Mouse (Mus musculus) heart, embryonic 14.5 days (tissue): Measurements from ENCODE around the gene Gm5134. TPM values are rescaled to one million over a fixed set of nuclear protein-coding genes. Genes with fewer than 3 reads are reported as not detected.

ENCODE experiments used
- ATAC-seq: fragments of 200-750 bp; cut with Nextera tagmentation; 2 replicates; pipeline ENCODE4 v1.8.0; 2017; ENCODE audit warnings: low read depth, moderate TSS enrichment; ENCODE audit not compliant: insufficient number of reproducible peaks, insufficient read depth, low FRiP score
- H3K27ac ChIP-seq, 2 experiments: fragments of 200-500 bp in 1 of 2; fragments of 300-500 bp in 1 of 2; sonication (generic) in 1 of 2; replicated peaks in 1 of 2; 2 replicates each; pipeline ENCODE4 v1.5.1; 2012 to 2014; ENCODE audit warnings: low read depth in 2 of 2, low read length in 2 of 2, control low read depth in 1 of 2, mild to moderate bottlenecking in 1 of 2, mixed read lengths in 1 of 2; ENCODE audit not compliant: control insufficient read depth in 1 of 2, insufficient read depth in 1 of 2
- H3K27me3 ChIP-seq: fragments of 300-500 bp; sonication (generic); 2 replicates; pipeline ENCODE4 v1.6.1; 2014; ENCODE audit warnings: mild to moderate bottlenecking, low read length, control low read depth; ENCODE audit not compliant: control insufficient read depth, insufficient read depth
- H3K36me3 ChIP-seq: fragments of 300-500 bp; sonication (generic); 2 replicates; pipeline ENCODE4 v1.6.1; 2014; ENCODE audit warnings: mild to moderate bottlenecking, control low read depth, low read length, mixed read lengths; ENCODE audit not compliant: control insufficient read depth, insufficient read depth
- H3K4me1 ChIP-seq, 2 experiments: fragments of 200-500 bp in 1 of 2; fragments of 300-500 bp in 1 of 2; sonication (generic) in 1 of 2; 2 replicates each; pipeline ENCODE4 v1.6.1; 2012 to 2014; ENCODE audit warnings: low read length in 2 of 2, control low read depth in 1 of 2, mixed read lengths in 1 of 2; ENCODE audit not compliant: control insufficient read depth in 2 of 2, insufficient read depth in 2 of 2
- H3K4me2 ChIP-seq: fragments of 300-500 bp; sonication (generic); 2 replicates; pipeline ENCODE4 v1.6.1; 2014; ENCODE audit warnings: mild to moderate bottlenecking, low read length
- H3K4me3 ChIP-seq, 2 experiments: fragments of 200-500 bp in 1 of 2; fragments of 300-500 bp in 1 of 2; sonication (generic) in 1 of 2; 2 replicates each; pipeline ENCODE4 v1.5.1; 2012 to 2014; ENCODE audit warnings: low read length in 2 of 2, mild to moderate bottlenecking in 2 of 2, control low read depth in 1 of 2, low read depth in 1 of 2, moderate library complexity in 1 of 2; ENCODE audit not compliant: control insufficient read depth in 1 of 2, insufficient read depth in 1 of 2
- H3K9ac ChIP-seq: fragments of 300-500 bp; sonication (generic); 2 replicates; pipeline ENCODE4 v1.6.1; 2014; ENCODE audit warnings: mild to moderate bottlenecking, low read length
- H3K9me3 ChIP-seq: fragments of 300-500 bp; sonication (generic); 2 replicates; pipeline ENCODE4 v1.6.1; 2016; ENCODE audit warnings: low read length, control low read depth; ENCODE audit not compliant: control insufficient read depth
- WGBS: fragments of 180-500 bp; shearing (Covaris S2); extraction: QIAGEN DNeasy Blood & Tissue Kit; methylation state at CpG from one replicate; pipeline ENCODE4 v1.1.7; 2014; 5-methylcytosine and 5-hydroxymethylcytosine counted together
- polyA plus RNA-seq: library from polyadenylated mRNA; unstranded; fragments of >200 nt; fragmentation: Nextera tagmentation; extraction: Ambion mirVana; gene quantifications from 2 replicates; pipeline ENCODE4 v1.2.1, GENCODE M21; 2014

The Gm5134 gene
- polyA plus RNA-seq, 1 experiment from 2014 or later = not detected

DNA sequence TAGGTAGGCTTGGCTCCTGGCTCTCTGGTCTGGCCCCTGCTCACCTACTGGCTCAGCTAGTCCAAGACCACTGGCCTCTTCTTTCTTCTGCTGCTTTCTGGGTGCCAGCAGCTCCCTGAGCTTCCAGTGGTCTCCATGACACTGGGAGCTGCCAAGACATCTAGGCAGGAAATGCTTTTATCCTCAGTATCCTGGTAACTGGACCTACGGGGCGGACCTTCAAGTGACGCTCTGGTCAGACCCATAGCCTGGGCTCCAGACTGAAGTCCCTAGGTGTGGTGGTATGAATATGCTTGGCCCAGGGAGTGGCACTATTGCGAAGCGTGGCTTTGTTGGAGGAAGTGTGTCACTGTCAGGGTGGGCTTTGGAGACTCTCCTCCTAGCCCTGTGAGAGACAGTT is 13.8 kb upstream of the Gm5134 start, which contains the start of gene Gm867:
Gm867 (minus strand) TSS at position 153 of the 400 bp plus-strand sequence.
- no peak for ATAC-seq
- H3K27me3 ChIP-seq = no peaks in the 10 kb centered on the region
- H3K36me3 ChIP-seq = peaks cover 12% of the 10 kb centered on the region; the same call in 1 of the 2 replicates
- H3K9me3 ChIP-seq = no peaks in the 10 kb centered on the region
- no peak within 1 kb of the TSS for H3K4me2 ChIP-seq
- no peak within 1 kb of the TSS for H3K9ac ChIP-seq
- peaks cover 4 to 6% of the 10 kb centered on the region in 2 experiments; a peak in 2 of 4 replicates for H3K4me1 ChIP-seq
- 77% methylated on average over 5 of the region's 5 CpGs for WGBS
- no peak within 1 kb of the TSS for H3K27ac ChIP-seq
- no peak within 1 kb of the TSS for H3K4me3 ChIP-seq

DNA sequence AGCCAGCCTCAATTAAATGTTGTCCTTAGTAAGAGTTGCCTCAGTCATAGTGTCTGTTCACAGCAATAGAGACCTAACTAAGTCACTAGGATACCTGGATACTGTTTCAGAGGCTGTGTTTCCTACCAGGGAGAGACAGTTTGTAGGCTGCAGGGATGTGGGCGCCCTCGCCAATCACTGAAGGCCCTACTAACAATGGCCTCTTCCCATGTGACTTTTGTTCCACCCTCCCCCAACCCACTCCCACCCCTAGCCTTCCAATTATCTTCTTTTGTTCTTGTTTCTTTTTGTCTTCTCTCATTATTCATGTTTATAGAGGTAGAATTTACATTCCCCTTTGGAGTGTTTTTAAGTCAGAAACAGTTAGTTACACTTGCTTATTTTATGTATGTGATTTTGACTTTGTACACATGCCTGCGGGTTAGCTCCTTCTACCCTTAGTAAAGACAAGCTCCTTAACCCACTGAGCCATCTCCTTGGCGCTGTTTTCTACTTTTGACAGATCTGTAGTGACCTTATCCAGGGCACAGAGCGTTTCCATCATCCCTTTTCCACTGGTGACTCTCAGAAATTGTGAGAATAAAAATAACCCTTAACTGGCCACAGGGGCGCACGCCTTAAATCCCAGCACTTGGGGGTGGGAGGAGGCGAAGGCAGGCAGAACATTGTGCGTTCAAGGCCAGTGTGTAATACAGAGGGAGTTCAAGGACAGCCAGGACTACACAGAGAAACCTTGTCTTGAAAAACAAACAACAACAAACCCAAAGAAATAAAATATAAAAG is 13.1 kb upstream of the Gm5134 start:
- WGBS = 71% methylated on average over 9 of the region's 9 CpGs
- no peaks in the 10 kb centered on the region for H3K27me3 ChIP-seq
- no peak for ATAC-seq
- no peak overlapping the region for H3K27ac ChIP-seq
- no peaks in the 10 kb centered on the region for H3K9me3 ChIP-seq
- H3K9ac ChIP-seq = no peak overlapping the region
- no peak overlapping the region for H3K4me3 ChIP-seq
- no peak overlapping the region for H3K4me2 ChIP-seq
- H3K36me3 ChIP-seq = peaks cover 12% of the 10 kb centered on the region; the same call in 1 of the 2 replicates
- peaks cover 4 to 5% of the 10 kb centered on the region in 2 experiments; a peak in 2 of 4 replicates for H3K4me1 ChIP-seq

DNA sequence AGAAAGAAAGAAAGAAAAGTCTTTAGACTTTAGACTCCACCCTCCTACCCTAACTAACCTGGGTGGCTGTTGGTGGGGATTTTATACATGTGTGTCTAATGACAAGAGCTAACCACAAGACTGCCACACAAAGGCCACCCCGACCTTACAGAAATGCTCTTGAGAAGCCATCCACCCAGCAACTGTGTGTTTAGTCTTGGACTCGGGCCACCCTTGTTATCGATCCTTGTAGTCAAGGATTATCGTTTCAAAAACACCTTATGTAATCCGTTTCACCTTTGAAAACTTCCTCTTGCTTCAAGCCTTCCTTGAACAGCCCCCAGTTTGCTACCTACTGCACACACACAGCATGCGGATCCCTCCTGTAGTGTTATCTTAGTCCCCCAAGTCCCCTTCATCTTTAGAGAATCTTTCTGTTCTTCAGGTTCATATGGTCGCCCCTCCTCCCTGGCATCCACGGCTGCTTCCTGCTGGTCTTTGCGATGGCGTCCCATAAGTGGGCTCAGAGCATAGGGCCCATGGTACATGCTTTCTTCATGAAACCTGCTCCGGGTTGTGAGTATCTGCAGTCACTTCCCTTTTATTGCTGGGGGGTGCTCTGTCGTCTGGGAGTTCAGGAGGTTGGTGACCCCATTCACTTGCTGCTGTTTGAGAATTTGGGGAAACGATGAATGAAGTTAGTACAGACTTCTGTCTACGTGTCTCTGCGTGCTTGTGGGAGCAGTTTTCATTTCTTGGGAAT is 11.4 kb upstream of the Gm5134 start, which contains the start of gene Vpreb3:
Vpreb3 (plus strand) TSS at position 322 of the 742 bp plus-strand sequence.
- Histone ChIP-seq H3K36me3 (peaks cover 12% of the 10 kb centered on the region; the same call in 1 of the 2 replicates), H3K4me3 (no peak within 1 kb of the TSS), H3K4me2 (no peak within 1 kb of the TSS), H3K9me3 (no peaks in the 10 kb centered on the region), H3K27ac (no peak within 1 kb of the TSS), H3K4me1 (peaks cover 3 to 4% of the 10 kb centered on the region in 2 experiments; a peak in 2 of 4 replicates), H3K27me3 (no peaks in the 10 kb centered on the region), H3K9ac (no peak within 1 kb of the TSS)
- WGBS = 74% methylated on average over 15 of the region's 15 CpGs
- no peak for ATAC-seq

DNA sequence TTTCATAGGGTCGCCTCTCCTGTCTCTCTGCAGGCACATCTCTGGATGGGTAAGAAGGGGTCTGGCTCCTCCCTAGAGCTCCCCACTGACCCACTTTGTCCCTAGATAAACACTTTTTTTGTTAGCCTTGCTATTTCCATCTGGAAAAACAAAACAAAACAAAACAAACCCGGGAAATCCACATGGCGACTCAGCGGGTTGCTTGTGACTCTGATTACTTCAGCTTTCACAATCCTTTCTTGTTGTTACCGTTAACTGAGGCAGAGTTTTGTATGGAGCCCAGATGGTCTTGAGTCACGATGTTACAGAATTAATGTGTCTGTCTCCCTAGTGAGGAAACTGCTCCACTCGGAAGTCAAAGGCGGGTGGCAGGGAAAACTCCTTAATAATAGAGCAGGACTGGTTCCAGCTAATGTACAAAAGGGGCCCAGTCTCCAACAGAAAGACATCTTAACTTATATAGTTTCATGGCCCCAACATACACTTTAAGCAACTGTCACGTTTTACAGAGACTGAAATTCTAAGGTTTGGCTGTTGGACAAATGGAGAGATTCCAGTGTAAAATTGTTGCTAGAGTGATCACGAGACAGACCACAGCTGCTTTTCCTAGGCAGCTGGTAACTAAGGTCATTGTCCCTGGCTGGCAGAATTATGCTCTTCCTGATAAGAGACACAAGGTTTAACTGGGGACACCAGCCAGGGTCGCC is 10.1 kb upstream of the Gm5134 start:
- H3K4me2 ChIP-seq = no peak overlapping the region
- ATAC-seq = no peak

DNA sequence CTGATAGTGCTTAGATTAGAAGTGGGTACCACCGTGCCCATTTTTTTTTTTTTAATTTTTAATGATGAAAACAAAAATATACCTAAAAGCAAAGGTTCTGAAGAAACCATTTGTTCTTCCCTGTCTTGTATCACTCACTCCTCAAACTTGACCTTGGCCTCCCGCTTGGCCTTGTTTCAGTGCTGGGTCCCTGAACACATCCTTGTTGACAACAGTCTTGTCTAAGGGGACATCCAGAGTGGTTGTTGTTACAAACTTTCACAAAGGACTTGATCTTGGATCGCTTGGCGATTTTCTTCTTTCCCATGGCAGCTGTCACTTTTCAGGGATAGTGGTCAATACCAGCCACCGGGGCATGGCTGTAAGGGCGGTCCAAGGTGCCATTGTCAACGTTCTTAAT is 9.1 kb upstream of the Gm5134 start:
- 86% methylated on average over 7 of the region's 7 CpGs for WGBS
- H3K4me2 ChIP-seq = no peak overlapping the region
- no peaks in the 10 kb centered on the region for H3K9me3 ChIP-seq
- no peaks in the 10 kb centered on the region; the same call in 1 of the 2 replicates for H3K36me3 ChIP-seq
- H3K27me3 ChIP-seq = peaks cover 6% of the 10 kb centered on the region
- H3K4me1 ChIP-seq = peaks cover 0 to 4% of the 10 kb centered on the region in 2 experiments; a peak in 3 of 4 replicates
- no peak overlapping the region for H3K9ac ChIP-seq
- ATAC-seq = no peak
- no peak overlapping the region for H3K4me3 ChIP-seq
- H3K27ac ChIP-seq = no peak overlapping the region

More for the DNA sequence above, 10.1 kb upstream of the Gm5134 start:
- Histone ChIP-seq H3K36me3 (peaks cover 7% of the 10 kb centered on the region; the same call in 1 of the 2 replicates), H3K27ac (no peak overlapping the region), H3K9ac (no peak overlapping the region), H3K27me3 (no peaks in the 10 kb centered on the region; the same call in 1 of the 2 replicates), H3K9me3 (no peaks in the 10 kb centered on the region), H3K4me3 (no peak overlapping the region), H3K4me1 (peaks cover 0 to 4% of the 10 kb centered on the region in 2 experiments; a peak in 2 of 4 replicates)
- 32% methylated on average over 11 of the region's 11 CpGs for WGBS

DNA sequence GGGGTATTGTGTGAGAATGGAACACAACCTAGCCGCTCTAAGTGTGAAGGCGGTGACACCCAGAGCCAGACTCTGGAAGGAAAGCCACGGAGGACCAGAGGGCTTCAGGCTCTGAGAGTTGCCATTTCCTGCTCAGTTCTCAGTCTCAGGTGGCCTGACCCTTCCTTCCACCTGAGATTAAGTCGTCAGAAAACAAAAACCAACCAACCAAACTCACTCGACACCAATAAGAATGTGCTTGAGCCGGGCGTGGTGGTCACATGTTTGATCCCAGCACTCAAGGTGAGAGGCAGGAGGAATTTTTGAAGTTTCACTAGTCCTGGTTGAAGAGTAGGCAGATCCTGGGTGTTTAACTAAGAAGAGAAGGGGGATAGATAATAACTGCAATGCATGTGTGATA is 8.4 kb upstream of the Gm5134 start:
- ATAC-seq = no peak
- Histone ChIP-seq H3K4me3 (no peak overlapping the region), H3K27me3 (peaks cover 6% of the 10 kb centered on the region), H3K36me3 (no peaks in the 10 kb centered on the region), H3K4me2 (no peak overlapping the region), H3K4me1 (peaks cover 3 to 10% of the 10 kb centered on the region in 2 experiments), H3K27ac (no peak overlapping the region), H3K9ac (no peak overlapping the region), H3K9me3 (no peaks in the 10 kb centered on the region)
- 76% methylated on average over 7 of the region's 7 CpGs for WGBS

DNA sequence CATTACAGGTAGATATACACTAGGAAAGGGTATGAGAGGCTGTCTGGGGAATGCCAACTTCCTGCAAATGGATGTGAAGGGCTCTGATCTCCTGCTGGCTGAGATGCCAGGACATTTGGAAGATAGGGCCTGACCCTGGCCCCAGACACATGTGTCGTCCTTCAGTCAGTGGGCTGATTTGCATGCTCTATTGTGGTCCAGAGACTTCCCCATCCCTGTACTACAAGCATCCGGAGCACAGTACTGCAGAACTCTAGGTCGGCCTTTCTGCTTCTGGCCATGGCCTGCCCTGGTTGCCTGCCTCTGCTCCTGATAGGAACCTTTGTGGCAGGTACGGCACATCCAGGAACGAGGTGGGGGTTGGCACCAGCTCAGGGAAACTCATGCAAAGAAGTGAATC is 6.2 kb upstream of the Gm5134 start:
- H3K27ac ChIP-seq = no peak overlapping the region
- no peak overlapping the region for H3K9ac ChIP-seq
- peaks cover 11% of the 10 kb centered on the region for H3K27me3 ChIP-seq
- WGBS = 70% methylated on average over 5 of the region's 5 CpGs
- peaks cover 5 to 13% of the 10 kb centered on the region in 2 experiments for H3K4me1 ChIP-seq
- no peaks in the 10 kb centered on the region for H3K36me3 ChIP-seq
- no peak overlapping the region for H3K4me3 ChIP-seq
- H3K4me2 ChIP-seq = no peak overlapping the region
- H3K9me3 ChIP-seq = no peaks in the 10 kb centered on the region
- no peak for ATAC-seq
